Mouse (Mus musculus) erythroblast, embryonic 14.5 days (primary cell): ENCODE measurements around the gene Tctn1.

ENCODE experiments used
- GATA1 ChIP-seq: IDR thresholded peaks from 2 replicates; pipeline ENCODE4 v1.6.1; 2012; ENCODE audit warnings: low read length, inconsistent platforms, mixed read lengths
- TAL1 ChIP-seq: IDR thresholded peaks from 3 replicates; pipeline ENCODE4 v1.6.1; 2012; ENCODE audit warnings: low read length, inconsistent platforms, mixed read lengths

GRCm38 (mm10) chr5:122237200-122237599, 27.1 kb downstream of the Tctn1 start:
- TF ChIP-seq TAL1 (no peak), GATA1 (no peak)
